Mouse (Mus musculus) heart, embryonic 15.5 days (tissue): ENCODE measurements around the gene Map3k20. TPM values are rescaled to one million over a fixed set of nuclear protein-coding genes. Genes with fewer than 3 reads are reported as not detected.

Experiments
- ATAC-seq: fragments of 200-750 bp; cut with Nextera tagmentation; replicated peaks from 2 replicates; pipeline ENCODE4 v1.8.0; 2017; ENCODE audit warnings: low read depth, moderate TSS enrichment; ENCODE audit not compliant: insufficient number of reproducible peaks, insufficient read depth, low FRiP score
- H3K27ac ChIP-seq: fragments of 300-500 bp; sonication (generic); 2 replicates; pipeline ENCODE4 v1.5.1; 2015; ENCODE audit warnings: mild to moderate bottlenecking, inconsistent platforms
- H3K27me3 ChIP-seq: fragments of 300-500 bp; sonication (generic); 2 replicates; pipeline ENCODE4 v1.6.1; 2015; ENCODE audit warnings: inconsistent platforms
- H3K36me3 ChIP-seq: fragments of 300-500 bp; sonication (generic); 2 replicates; pipeline ENCODE4 v1.6.1; 2015; ENCODE audit warnings: mild to moderate bottlenecking, inconsistent platforms
- H3K4me1 ChIP-seq: fragments of 300-500 bp; sonication (generic); replicated peaks from 2 replicates; pipeline ENCODE4 v1.6.1; 2015; ENCODE audit warnings: inconsistent platforms
- H3K4me2 ChIP-seq: fragments of 300-500 bp; sonication (generic); 2 replicates; pipeline ENCODE4 v1.6.1; 2015; ENCODE audit warnings: inconsistent platforms, mild to moderate bottlenecking, moderate library complexity
- H3K4me3 ChIP-seq: fragments of 300-500 bp; sonication (generic); 2 replicates; pipeline ENCODE4 v1.5.1; 2015; ENCODE audit warnings: mild to moderate bottlenecking, inconsistent platforms
- H3K9ac ChIP-seq: fragments of 300-500 bp; sonication (generic); 2 replicates; pipeline ENCODE4 v1.6.1; 2015; ENCODE audit warnings: mild to moderate bottlenecking, inconsistent platforms
- H3K9me3 ChIP-seq: fragments of 300-500 bp; sonication (generic); replicated peaks from 2 replicates; pipeline ENCODE4 v1.6.1; 2016; ENCODE audit warnings: inconsistent platforms
- WGBS: fragments of 180-500 bp; shearing (Covaris S2); methylation state at CpG from one replicate; pipeline ENCODE4 v1.1.7; 2015; ENCODE audit warnings: mixed read lengths; 5-methylcytosine and 5-hydroxymethylcytosine counted together
- polyA plus RNA-seq: library from polyadenylated mRNA; unstranded; fragments of >200 nt; fragmentation: Nextera tagmentation; extraction: Ambion mirVana; gene quantifications from 2 replicates; pipeline ENCODE4 v1.2.1, GENCODE M21; 2015

Map3k20 gene
- polyA plus RNA-seq, 1 experiment from 2014 or later, result 46.4 TPM

DNA sequence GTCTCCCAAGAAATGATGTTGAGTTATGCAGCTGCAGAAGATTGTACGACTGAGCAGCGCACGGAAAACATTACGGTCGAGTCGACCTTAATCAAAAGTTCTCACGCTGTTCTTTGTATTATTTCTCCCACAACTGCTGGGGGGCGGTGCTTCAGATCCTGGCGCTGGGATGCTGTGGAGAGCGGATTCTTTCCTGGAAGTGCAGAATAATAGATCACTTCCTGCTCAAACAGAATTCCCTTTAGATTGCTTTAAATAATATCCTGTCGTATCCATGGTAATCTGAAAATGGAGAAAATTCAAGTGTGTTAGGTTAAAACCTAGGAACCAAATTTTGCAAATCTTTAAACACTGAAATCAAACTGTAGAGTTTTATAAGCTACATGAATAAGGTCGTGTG, 39.0 kb downstream of the Map3k20 start:
- Histone ChIP-seq H3K36me3 (no peaks in the 10 kb centered on the region), H3K9ac (no peak overlapping the region), H3K27me3 (no peaks in the 10 kb centered on the region), H3K4me3 (no peak overlapping the region), H3K27ac (no peak overlapping the region), H3K4me1 (peaks cover 30% of the 10 kb centered on the region), H3K4me2 (no peak overlapping the region), H3K9me3 (no peaks in the 10 kb centered on the region)
- WGBS, result 63% methylated on average over 12 of the region's 12 CpGs
- ATAC-seq, result no peak

DNA sequence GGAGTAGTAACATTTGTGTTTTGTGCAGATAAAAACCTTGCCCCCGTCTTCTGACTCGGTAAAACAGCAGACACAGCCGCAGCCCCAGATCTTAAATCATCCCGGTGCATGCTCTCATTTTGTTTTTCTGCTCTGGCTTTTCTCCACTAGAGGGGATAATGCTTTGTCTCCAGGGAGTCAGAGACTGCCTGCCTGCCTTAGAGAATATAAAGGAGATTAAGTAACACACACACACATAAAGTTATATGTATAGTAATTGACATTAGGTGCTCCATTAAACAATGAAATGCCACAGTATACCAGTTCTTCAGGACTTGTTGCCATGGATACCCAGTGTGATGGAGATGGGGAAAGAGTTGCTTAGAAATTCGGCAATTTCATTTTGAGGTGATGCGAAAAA, 41.1 kb downstream of the Map3k20 start:
- no peak for ATAC-seq
- Histone ChIP-seq H3K9ac (no peak overlapping the region), H3K27me3 (no peaks in the 10 kb centered on the region), H3K9me3 (no peaks in the 10 kb centered on the region), H3K4me3 (no peak overlapping the region), H3K27ac (no peak overlapping the region), H3K36me3 (no peaks in the 10 kb centered on the region), H3K4me1 (peaks cover 26% of the 10 kb centered on the region), H3K4me2 (no peak overlapping the region)
- WGBS, result 67% methylated on average over 6 of the region's 6 CpGs

DNA sequence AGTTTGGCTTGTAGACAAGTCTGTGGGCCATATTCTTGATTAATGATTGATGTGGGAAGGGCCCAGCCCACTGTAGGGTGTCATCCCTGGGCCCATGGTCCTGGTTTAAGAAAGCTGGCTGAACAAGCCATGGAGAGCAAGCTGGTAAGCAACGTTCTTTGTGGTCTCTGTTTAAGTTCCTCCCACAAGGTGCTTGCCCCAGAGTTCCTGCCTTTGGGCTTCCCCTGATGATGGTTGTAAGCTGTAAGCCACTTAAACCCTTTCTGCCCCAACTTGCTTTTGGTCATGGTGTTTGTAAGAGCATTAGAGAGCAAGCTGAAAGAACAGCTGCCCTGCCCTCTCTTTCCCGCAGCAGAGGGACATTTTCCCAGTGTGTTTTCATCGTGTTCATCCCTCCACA, 43.0 kb downstream of the Map3k20 start:
- Histone ChIP-seq H3K36me3 (no peaks in the 10 kb centered on the region; the same call in 1 of the 2 replicates), H3K4me2 (no peak overlapping the region), H3K4me3 (no peak overlapping the region), H3K4me1 (peaks cover 16% of the 10 kb centered on the region), H3K27ac (no peak overlapping the region), H3K9me3 (no peaks in the 10 kb centered on the region), H3K9ac (no peak overlapping the region), H3K27me3 (no peaks in the 10 kb centered on the region)
- WGBS, result 73% methylated on average over 3 of the region's 3 CpGs
- ATAC-seq, result no peak

DNA sequence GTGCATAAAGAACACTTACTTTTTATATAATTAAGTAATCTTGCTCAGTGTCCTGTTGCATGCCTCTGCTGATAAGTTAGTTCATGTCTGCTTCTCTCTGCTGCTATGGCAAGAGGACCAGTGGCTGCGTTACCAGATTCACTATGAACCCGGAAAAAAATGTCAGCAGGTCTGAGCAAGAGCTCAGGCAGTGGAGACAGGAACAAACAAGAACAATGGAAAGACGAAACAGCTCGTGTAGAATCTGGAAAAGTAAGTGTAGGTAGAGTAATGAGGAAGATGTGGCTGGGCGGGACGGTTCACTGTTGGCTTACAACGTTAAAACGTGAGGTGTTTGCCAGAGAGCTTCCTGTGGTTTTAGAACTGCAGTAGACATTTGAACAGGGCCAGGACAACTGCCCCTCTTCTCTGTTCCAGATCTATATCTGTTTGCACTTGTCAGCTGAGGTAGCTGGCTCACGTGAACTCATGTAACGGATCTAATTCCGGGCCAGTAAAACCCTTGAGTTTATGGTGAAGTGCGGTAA, 45.6 kb downstream of the Map3k20 start:
- H3K9ac ChIP-seq, result no peak overlapping the region
- H3K27ac ChIP-seq, result no peak overlapping the region
- H3K9me3 ChIP-seq, result no peaks in the 10 kb centered on the region
- H3K27me3 ChIP-seq, result no peaks in the 10 kb centered on the region
- H3K36me3 ChIP-seq, result no peaks in the 10 kb centered on the region; the same call in 1 of the 2 replicates
- peaks cover 17% of the 10 kb centered on the region for H3K4me1 ChIP-seq
- H3K4me2 ChIP-seq, result no peak overlapping the region
- 59% methylated on average over 12 of the region's 12 CpGs for WGBS
- no peak for ATAC-seq
- H3K4me3 ChIP-seq, result no peak overlapping the region

DNA sequence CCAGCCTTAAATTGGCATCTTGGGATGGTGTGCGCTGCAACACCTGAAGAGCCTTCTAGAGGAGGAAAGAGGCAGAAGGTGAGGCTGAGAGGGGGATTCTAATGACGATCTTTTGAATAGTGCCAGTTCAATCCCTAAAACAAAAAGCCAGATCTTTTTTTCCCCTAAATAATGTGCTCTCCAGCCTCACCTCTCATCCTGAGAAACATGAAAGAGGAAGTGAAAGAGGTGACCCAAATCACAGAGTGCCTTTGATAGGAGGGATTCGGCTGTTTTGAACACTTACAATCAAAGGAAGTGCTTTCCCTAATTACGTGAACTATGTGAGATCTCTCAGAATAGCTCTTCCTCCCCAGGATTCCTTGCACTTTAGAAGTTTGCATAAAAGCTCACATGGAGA, 46.6 kb downstream of the Map3k20 start:
- Histone ChIP-seq H3K4me3 (no peak overlapping the region), H3K27me3 (no peaks in the 10 kb centered on the region), H3K9me3 (no peaks in the 10 kb centered on the region), H3K36me3 (no peaks in the 10 kb centered on the region; the same call in 1 of the 2 replicates), H3K4me1 (peaks cover 16% of the 10 kb centered on the region), H3K4me2 (no peak overlapping the region), H3K27ac (no peak overlapping the region), H3K9ac (no peak overlapping the region)
- 70% methylated on average over 4 of the region's 4 CpGs for WGBS
- no peak for ATAC-seq

GRCm38 (mm10) chr2:72333210-72333609, 47.8 kb downstream of the Map3k20 start:
- Histone ChIP-seq H3K36me3 (no peaks in the 10 kb centered on the region; the same call in 1 of the 2 replicates), H3K27ac (no peak overlapping the region), H3K4me3 (no peak overlapping the region), H3K9me3 (no peaks in the 10 kb centered on the region), H3K9ac (no peak overlapping the region), H3K4me1 (peaks cover 16% of the 10 kb centered on the region), H3K27me3 (no peaks in the 10 kb centered on the region), H3K4me2 (no peak overlapping the region)
- WGBS, result 81% methylated on average over 3 of the region's 3 CpGs
- ATAC-seq, result no peak

- H3K9ac ChIP-seq, result no peak overlapping the region
- no peak overlapping the region for H3K4me3 ChIP-seq
- no peaks in the 10 kb centered on the region for H3K27me3 ChIP-seq
- H3K9me3 ChIP-seq, result no peaks in the 10 kb centered on the region
- ATAC-seq, result no peak
- peaks cover 9% of the 10 kb centered on the region for H3K4me1 ChIP-seq
- H3K36me3 ChIP-seq, result no peaks in the 10 kb centered on the region; the same call in 1 of the 2 replicates
- H3K27ac ChIP-seq, result no peak overlapping the region
- H3K4me2 ChIP-seq, result no peak overlapping the region
- WGBS, result 72% methylated on average over 3 of the region's 3 CpGs
These were observed 51.4 kb downstream of the Map3k20 start for GRCm38 (mm10) chr2:72336840-72337239.

- WGBS, result 83% methylated on average over 3 of the region's 3 CpGs
- H3K27me3 ChIP-seq, result no peaks in the 10 kb centered on the region
These were observed 59.8 kb downstream of the Map3k20 start for GRCm38 (mm10) chr2:72345281-72345680.

DNA sequence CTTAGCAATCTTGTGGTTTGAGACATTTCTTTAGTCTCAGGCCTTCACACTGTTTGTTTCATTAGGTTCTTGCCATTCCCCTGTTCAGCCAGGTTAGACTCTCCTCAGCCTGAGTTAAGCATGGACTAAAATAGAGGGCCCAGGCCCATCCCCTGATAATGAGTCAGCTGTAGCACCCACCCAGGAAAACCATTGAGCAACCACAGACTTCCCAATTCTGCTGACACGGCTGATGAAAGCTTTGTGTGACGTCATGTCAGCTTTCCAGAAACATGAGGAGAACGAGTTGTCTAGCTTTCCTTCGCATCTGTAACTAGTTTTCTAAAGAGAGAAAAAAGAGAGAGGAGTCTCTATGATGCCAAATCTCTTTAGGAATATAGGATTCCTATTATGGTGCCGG, 65.9 kb downstream of the Map3k20 start:
- no peak overlapping the region for H3K4me2 ChIP-seq
- no peaks in the 10 kb centered on the region for H3K36me3 ChIP-seq
- H3K27me3 ChIP-seq, result no peaks in the 10 kb centered on the region
- H3K27ac ChIP-seq, result no peak overlapping the region
- 60% methylated on average over 5 of the region's 5 CpGs for WGBS
- H3K9me3 ChIP-seq, result no peaks in the 10 kb centered on the region
- no peak overlapping the region for H3K4me3 ChIP-seq
- no peak overlapping the region for H3K9ac ChIP-seq
- peaks cover 26% of the 10 kb centered on the region for H3K4me1 ChIP-seq
- ATAC-seq, result no peak

More at GRCm38 (mm10) chr2:72345281-72345680, 59.8 kb downstream of the Map3k20 start:
- peaks cover 24% of the 10 kb centered on the region for H3K4me1 ChIP-seq
- H3K27ac ChIP-seq, result no peak overlapping the region
- no peak overlapping the region for H3K9ac ChIP-seq
- ATAC-seq, result no peak
- H3K36me3 ChIP-seq, result no peaks in the 10 kb centered on the region; the same call in 1 of the 2 replicates
- H3K9me3 ChIP-seq, result no peaks in the 10 kb centered on the region
- no peak overlapping the region for H3K4me3 ChIP-seq
- no peak overlapping the region for H3K4me2 ChIP-seq

GRCm38 (mm10) chr2:72351776-72352175, 66.3 kb downstream of the Map3k20 start:
- Histone ChIP-seq H3K27ac (no peak overlapping the region), H3K36me3 (no peaks in the 10 kb centered on the region), H3K9ac (no peak overlapping the region), H3K4me2 (no peak overlapping the region), H3K4me1 (peaks cover 26% of the 10 kb centered on the region), H3K27me3 (no peaks in the 10 kb centered on the region), H3K4me3 (no peak overlapping the region), H3K9me3 (no peaks in the 10 kb centered on the region)
- 89% methylated on average over 8 of the region's 8 CpGs for WGBS
- ATAC-seq, result no peak

DNA sequence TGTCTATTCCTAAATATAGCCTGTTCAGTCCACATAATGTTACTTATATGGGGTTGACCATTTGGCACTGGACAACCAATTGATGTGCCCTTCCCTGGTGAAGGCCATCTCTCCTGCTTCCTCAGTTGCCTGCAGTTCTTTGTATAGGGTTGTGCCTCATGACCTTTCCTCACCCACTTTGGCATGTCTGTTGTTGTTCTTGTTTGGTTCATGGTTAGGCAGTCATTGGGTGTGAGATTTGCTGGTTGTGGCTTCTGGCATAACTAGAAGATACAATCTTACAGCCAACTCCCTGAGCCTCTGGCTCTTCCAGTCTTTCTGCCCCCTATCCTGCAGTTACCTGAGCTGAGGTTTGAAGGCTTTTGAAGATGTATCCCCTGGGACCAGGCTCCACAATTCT, 67.3 kb downstream of the Map3k20 start:
- H3K4me3 ChIP-seq, result no peak overlapping the region
- ATAC-seq, result no peak
- no peaks in the 10 kb centered on the region for H3K9me3 ChIP-seq
- H3K4me1 ChIP-seq, result peaks cover 17% of the 10 kb centered on the region
- no peak overlapping the region for H3K27ac ChIP-seq
- H3K36me3 ChIP-seq, result no peaks in the 10 kb centered on the region
- no peaks in the 10 kb centered on the region for H3K27me3 ChIP-seq
- H3K9ac ChIP-seq, result no peak overlapping the region
- no peak overlapping the region for H3K4me2 ChIP-seq

GRCm38 (mm10) chr2:72356471-72356870, 71.0 kb downstream of the Map3k20 start:
- no peak overlapping the region for H3K27ac ChIP-seq
- H3K4me1 ChIP-seq, result peaks cover 6% of the 10 kb centered on the region
- H3K4me2 ChIP-seq, result no peak overlapping the region
- no peak overlapping the region for H3K9ac ChIP-seq
- H3K9me3 ChIP-seq, result no peaks in the 10 kb centered on the region
- no peak for ATAC-seq
- H3K36me3 ChIP-seq, result no peaks in the 10 kb centered on the region
- no peak overlapping the region for H3K4me3 ChIP-seq
- WGBS, result 89% methylated on average over 10 of the region's 10 CpGs
- H3K27me3 ChIP-seq, result no peaks in the 10 kb centered on the region
